Mouse (Mus musculus) testis, adult 2 months (tissue): ENCODE data around the gene Safb2. TPM values are rescaled to one million over a fixed set of nuclear protein-coding genes. Genes with fewer than 3 reads are reported as not detected.

Experiments
- H3K27ac ChIP-seq: fragments of 200-500 bp; 2 replicates; pipeline ENCODE4 v1.5.1; 2012; ENCODE audit warnings: low read depth, low read length; ENCODE audit not compliant: control insufficient read depth, insufficient read depth
- H3K27me3 ChIP-seq: fragments of 200-500 bp; 2 replicates; pipeline ENCODE4 v1.6.1; 2012; ENCODE audit warnings: mild to moderate bottlenecking, low read length, moderate library complexity; ENCODE audit not compliant: control insufficient read depth, insufficient read depth
- H3K36me3 ChIP-seq: fragments of 200-500 bp; 2 replicates; pipeline ENCODE4 v1.6.1; 2012; ENCODE audit warnings: mild to moderate bottlenecking, low read length; ENCODE audit not compliant: control insufficient read depth, insufficient read depth
- H3K4me1 ChIP-seq: fragments of 200-500 bp; 2 replicates; pipeline ENCODE4 v1.6.1; 2012; ENCODE audit warnings: low read length; ENCODE audit not compliant: control insufficient read depth, insufficient read depth
- H3K4me3 ChIP-seq: fragments of 200-500 bp; 2 replicates; pipeline ENCODE4 v1.5.1; 2012; ENCODE audit warnings: low read depth, mild to moderate bottlenecking, low read length, moderate library complexity, mixed read lengths; ENCODE audit not compliant: control insufficient read depth
- CTCF ChIP-seq: fragments of 200-500 bp; IDR thresholded peaks from 2 replicates; pipeline ENCODE4 v1.5.1; 2012; ENCODE audit warnings: low read depth, mild to moderate bottlenecking, inconsistent platforms, low read length, moderate library complexity; ENCODE audit not compliant: control insufficient read depth, insufficient read depth, insufficient replicate concordance
- POLR2A ChIP-seq: fragments of 200-500 bp; IDR thresholded peaks from 2 replicates; pipeline ENCODE4 v1.6.1; 2012; ENCODE audit warnings: low read depth, mild to moderate bottlenecking, inconsistent platforms, low read length, moderate library complexity; ENCODE audit not compliant: control insufficient read depth
- polyA plus RNA-seq: library from polyadenylated mRNA; depleted of rRNA; stranded (reverse); fragments of >200 nt; gene quantifications from 2 replicates; pipeline ENCODE4 v1.2.3, GENCODE M21; 2012; rRNA removed

Safb2 gene
- polyA plus RNA-seq, 1 experiment = 92.2 TPM

GRCm38 (mm10) chr17:56512310-56512709, 72.1 kb downstream of the Safb2 start, which contains the start of gene Znrf4:
TSS of gene Znrf4 (minus strand) at chr17:56512431.
- Histone ChIP-seq H3K4me1 (peaks cover 19% of the 10 kb centered on the region), H3K27ac (peak within 1 kb of the TSS; percentile 18; the same call in 1 of the 2 replicates)

GRCm38 (mm10) chr17:56511707-56512090, 72.7 kb downstream of the Safb2 start:
- H3K27ac ChIP-seq = no peak overlapping the region
- H3K4me3 ChIP-seq = peak overlapping the region; percentile 85
- TF ChIP-seq POLR2A (peak; percentile 4; the same call in 1 of the 2 replicates), CTCF (no peak)
- peaks cover 5% of the 10 kb centered on the region; the same call in 1 of the 2 replicates for H3K27me3 ChIP-seq
- peaks cover 25% of the 10 kb centered on the region for H3K4me1 ChIP-seq
- H3K36me3 ChIP-seq = no peaks in the 10 kb centered on the region

More at GRCm38 (mm10) chr17:56512310-56512709, 72.1 kb downstream of the Safb2 start, which contains the start of gene Znrf4:
- Histone ChIP-seq H3K36me3 (no peaks in the 10 kb centered on the region), H3K27me3 (peaks cover 5% of the 10 kb centered on the region; the same call in 1 of the 2 replicates), H3K4me3 (peak within 1 kb of the TSS; percentile 85)
- TF ChIP-seq POLR2A (peak; percentile 64; the same call in 1 of the 2 replicates), CTCF (no peak)

GRCm38 (mm10) chr17:56510970-56511706, 73.2 kb downstream of the Safb2 start:
- peak overlapping the region; percentile 85 for H3K4me3 ChIP-seq
- H3K27me3 ChIP-seq = peaks cover 5% of the 10 kb centered on the region; the same call in 1 of the 2 replicates
- H3K27ac ChIP-seq = no peak overlapping the region
- peaks cover 27% of the 10 kb centered on the region for H3K4me1 ChIP-seq
- no peaks in the 10 kb centered on the region for H3K36me3 ChIP-seq
- no peak; the same call in 1 of the 2 replicates for TF ChIP-seq CTCF
- peak; percentile 34; the same call in 1 of the 2 replicates for TF ChIP-seq POLR2A

Other genes starting within 250 kb of the Safb2 start
- 63.4 and 68.8 TPM in 2 replicates for gene Ptprs, start 108.1 kb downstream of the Safb2 start, polyA plus RNA-seq
- 1,198 and 1,268 TPM in 2 replicates for gene Znrf4, start 72.2 kb downstream of the Safb2 start, polyA plus RNA-seq
- 2.0 and 2.3 TPM in 2 replicates for gene Gm20219, start 30.2 kb downstream of the Safb2 start, polyA plus RNA-seq
- gene Safb, start 240 bp upstream of the Safb2 start, polyA plus RNA-seq = 104 and 116 TPM in 2 replicates
- 253 and 274 TPM in 2 replicates for gene 2410015M20Rik, start 25.2 kb upstream of the Safb2 start, polyA plus RNA-seq
- gene Rpl36, start 28.8 kb upstream of the Safb2 start, polyA plus RNA-seq = 1,820 and 2,071 TPM in 2 replicates
- 22.8 and 23.5 TPM in 2 replicates for gene Lonp1, start 42.3 kb upstream of the Safb2 start, polyA plus RNA-seq
- 182 and 184 TPM in 2 replicates for gene Catsperd, start 43.6 kb upstream of the Safb2 start, polyA plus RNA-seq
- 98.4 and 120 TPM in 2 replicates for gene Ranbp3, start 88.7 kb upstream of the Safb2 start, polyA plus RNA-seq
- gene Ndufa11, start 133.2 kb upstream of the Safb2 start, polyA plus RNA-seq = 135 and 159 TPM in 2 replicates
- 9.2 and 12.4 TPM in 2 replicates for gene Vmac, start 133.4 kb upstream of the Safb2 start, polyA plus RNA-seq
- 7.8 and 9.2 TPM in 2 replicates for gene Nrtn, start 172.9 kb upstream of the Safb2 start, polyA plus RNA-seq
- gene Dus3l, start 180.2 kb upstream of the Safb2 start, polyA plus RNA-seq = 29.7 and 31.3 TPM in 2 replicates
- 158 and 194 TPM in 2 replicates for gene Prr22, start 185.7 kb upstream of the Safb2 start, polyA plus RNA-seq
- gene Rfx2, start 246.4 kb upstream of the Safb2 start, polyA plus RNA-seq = 312 and 332 TPM in 2 replicates